Mouse (Mus musculus): ENCODE data around the gene Lexm. TPM values are rescaled to one million over a fixed set of nuclear protein-coding genes. Genes with fewer than 3 reads are reported as not detected.

Gene Lexm
- total and polyA plus RNA-seq, 2 experiments from 2014 or later, result not detected

GRCm38 (mm10) chr4:106560846-106561781, 55.9 kb downstream of the Lexm start, which contains the start of gene Dhcr24:
Dhcr24 (plus strand) TSS chr4:106561038.
- Histone ChIP-seq H3K9ac (replicated peaks; ENCODE audit: low read length) (peak within 1 kb of the TSS; percentile 66), H3K9me3 (ENCODE audit: low read length) (no peaks in the 10 kb centered on the region), H3K4me3 (ENCODE audit: low read length) (peak within 1 kb of the TSS; percentile 89), H3K4me2 (ENCODE audit: low read depth, low read length) (peak within 1 kb of the TSS; percentile 86), H3K4me1 (ENCODE audit: insufficient read depth, low read length) (peaks cover 33% of the 10 kb centered on the region), H3K27me3 (ENCODE audit: insufficient read depth, low read length) (no peaks in the 10 kb centered on the region), H3K27ac (peak within 1 kb of the TSS; percentile 83), H3K36me3 (ENCODE audit: insufficient read depth, low read length) (peaks cover 7% of the 10 kb centered on the region; the same call in 1 of the 2 replicates)
- peak; percentile 98 for ATAC-seq
- under 1% methylated on average over 70 of the region's 89 CpGs for WGBS
- TF ChIP-seq CTCF (IDR thresholded peaks at IDR 0.05; ENCODE audit: low read depth), result no peak
- DNase-seq (ENCODE audit: low spot score), result peak; percentile 96

GRCm38 (mm10) chr4:106560213-106560845, 56.7 kb downstream of the Lexm start:
- peaks cover 33% of the 10 kb centered on the region for H3K4me1 ChIP-seq (ENCODE audit: insufficient read depth, low read length)
- WGBS, result 2% methylated on average over 20 of the region's 20 CpGs

GRCm38 (mm10) chr4:106559343-106560212, 57.5 kb downstream of the Lexm start:
- Histone ChIP-seq H3K4me3 (ENCODE audit: low read length) (peak overlapping the region; percentile 89; the same call in 1 of the 2 replicates), H3K9me3 (ENCODE audit: low read length) (no peaks in the 10 kb centered on the region), H3K36me3 (ENCODE audit: insufficient read depth, low read length) (no peaks in the 10 kb centered on the region), H3K4me2 (ENCODE audit: low read depth, low read length) (peak overlapping the region; percentile 86), H3K4me1 (ENCODE audit: insufficient read depth, low read length) (peaks cover 33% of the 10 kb centered on the region), H3K27me3 (ENCODE audit: insufficient read depth, low read length) (no peaks in the 10 kb centered on the region), H3K27ac (0 out of 2 replicates have a peak overlapping the region, but pooled peaks have one; percentile 83), H3K9ac (replicated peaks; ENCODE audit: low read length) (no peak overlapping the region; the same call in 1 of the 2 replicates)
- DNase-seq (ENCODE audit: low spot score) (peak; percentile 17), ATAC-seq (no peak)
- 32% methylated on average over 13 of the region's 13 CpGs for WGBS
- peak; percentile 19; the same call in 1 of the 2 replicates for TF ChIP-seq CTCF (IDR thresholded peaks at IDR 0.05; ENCODE audit: low read depth)

More at GRCm38 (mm10) chr4:106560213-106560845, 56.7 kb downstream of the Lexm start:
- Histone ChIP-seq H3K27ac (peak overlapping the region; percentile 83), H3K9ac (replicated peaks; ENCODE audit: low read length) (peak overlapping the region; percentile 66), H3K36me3 (ENCODE audit: insufficient read depth, low read length) (no peaks in the 10 kb centered on the region; the same call in 1 of the 2 replicates), H3K27me3 (ENCODE audit: insufficient read depth, low read length) (no peaks in the 10 kb centered on the region), H3K4me2 (ENCODE audit: low read depth, low read length) (peak overlapping the region; percentile 86), H3K9me3 (ENCODE audit: low read length) (no peaks in the 10 kb centered on the region), H3K4me3 (ENCODE audit: low read length) (peak overlapping the region; percentile 89)
- TF ChIP-seq CTCF (IDR thresholded peaks at IDR 0.05; ENCODE audit: low read depth), result no peak
- DNase-seq (ENCODE audit: low spot score) (no peak), ATAC-seq (peak; percentile 66)

- Histone ChIP-seq H3K27ac (no peak overlapping the region), H3K4me3 (ENCODE audit: low read length) (no peak overlapping the region), H3K9ac (replicated peaks; ENCODE audit: low read length) (no peak overlapping the region), H3K27me3 (ENCODE audit: insufficient read depth, low read length) (no peaks in the 10 kb centered on the region), H3K4me2 (ENCODE audit: low read depth, low read length) (no peak overlapping the region), H3K4me1 (ENCODE audit: insufficient read depth, low read length) (peaks cover 22% of the 10 kb centered on the region), H3K36me3 (ENCODE audit: insufficient read depth, low read length) (no peaks in the 10 kb centered on the region), H3K9me3 (ENCODE audit: low read length) (no peaks in the 10 kb centered on the region)
- no peak for TF ChIP-seq CTCF (IDR thresholded peaks at IDR 0.05; ENCODE audit: low read depth)
- DNase-seq (ENCODE audit: low spot score) (no peak), ATAC-seq (no peak)
- no CpG with 5 or more reads among the region's 1 CpGs for WGBS
Measured at GRCm38 (mm10) chr4:106557978-106558377, 59.1 kb downstream of the Lexm start.

GRCm38 (mm10) chr4:106557262-106557661, 59.8 kb downstream of the Lexm start:
- Histone ChIP-seq H3K27me3 (ENCODE audit: insufficient read depth, low read length) (no peaks in the 10 kb centered on the region), H3K4me1 (ENCODE audit: insufficient read depth, low read length) (peaks cover 15% of the 10 kb centered on the region), H3K4me3 (ENCODE audit: low read length) (no peak overlapping the region), H3K9me3 (ENCODE audit: low read length) (no peaks in the 10 kb centered on the region), H3K27ac (no peak overlapping the region), H3K4me2 (ENCODE audit: low read depth, low read length) (no peak overlapping the region), H3K36me3 (ENCODE audit: insufficient read depth, low read length) (no peaks in the 10 kb centered on the region), H3K9ac (replicated peaks; ENCODE audit: low read length) (no peak overlapping the region)
- no peak for TF ChIP-seq CTCF (IDR thresholded peaks at IDR 0.05; ENCODE audit: low read depth)
- DNase-seq (ENCODE audit: low spot score), result no peak
- ATAC-seq, result no peak
- 85% methylated on average over 5 of the region's 5 CpGs for WGBS
